Mouse (Mus musculus) adrenal gland, adult 8-10 months (tissue): ENCODE data around the gene Lrrfip2. TPM values are rescaled to one million over a fixed set of nuclear protein-coding genes. Genes with fewer than 3 reads are reported as not detected.
A peak's percentile ranks its signal among the peaks of the same experiment; 100 is the strongest.

ENCODE experiments used
- DNase-seq: peaks from one replicate; pipeline ENCODE4 v3.0.0; 2022
- total RNA-seq, 4 experiments: library from RNA; stranded (reverse); gene quantifications; 2 replicates each; pipeline ENCODE4 v1.2.4; 2022

Gene Lrrfip2
- total RNA-seq, 4 experiments from 2014 or later, result 49.1 to 60.0 (median 53.9) TPM

DNA sequence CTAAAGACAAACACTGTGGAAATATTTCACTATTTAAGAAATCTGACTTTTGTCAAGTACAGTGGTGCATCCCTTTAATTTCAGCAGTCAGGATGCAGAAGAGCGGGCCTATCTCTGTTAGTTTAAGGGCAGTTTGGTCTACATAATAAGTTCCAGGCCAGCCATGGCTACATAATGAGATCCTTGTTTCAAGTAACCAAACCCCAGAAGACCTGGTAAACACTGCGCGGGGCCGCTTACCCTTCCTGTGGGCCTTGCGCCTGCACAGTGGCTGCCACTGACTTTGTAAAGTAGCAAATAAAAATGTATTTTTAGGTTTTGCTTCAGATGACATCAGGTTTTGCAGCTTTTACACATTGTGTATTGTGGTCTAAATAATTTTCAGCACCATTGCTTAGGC lies 106.0 kb downstream of the Lrrfip2 start:
- DNase-seq, result no peak

DNA sequence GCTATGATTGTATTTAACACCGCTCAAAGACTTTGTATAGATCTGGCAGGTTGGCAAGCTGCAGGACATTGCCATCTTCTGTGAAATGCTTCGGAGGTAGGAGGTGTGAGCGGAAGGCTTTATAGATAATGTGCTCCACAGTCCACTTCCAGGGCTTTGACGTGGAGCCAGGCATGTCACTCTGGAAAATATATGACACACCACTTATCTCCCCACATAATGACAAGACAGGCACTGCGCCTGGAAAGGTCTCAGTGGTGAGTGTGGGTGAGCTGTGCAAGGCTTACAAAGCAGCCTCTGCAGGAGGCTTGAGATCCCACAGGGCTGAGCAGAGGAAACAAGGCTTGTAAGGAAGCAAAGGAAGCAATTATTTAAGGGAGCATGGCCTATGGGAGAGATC lies 111.1 kb downstream of the Lrrfip2 start:
- DNase-seq, result no peak

DNA sequence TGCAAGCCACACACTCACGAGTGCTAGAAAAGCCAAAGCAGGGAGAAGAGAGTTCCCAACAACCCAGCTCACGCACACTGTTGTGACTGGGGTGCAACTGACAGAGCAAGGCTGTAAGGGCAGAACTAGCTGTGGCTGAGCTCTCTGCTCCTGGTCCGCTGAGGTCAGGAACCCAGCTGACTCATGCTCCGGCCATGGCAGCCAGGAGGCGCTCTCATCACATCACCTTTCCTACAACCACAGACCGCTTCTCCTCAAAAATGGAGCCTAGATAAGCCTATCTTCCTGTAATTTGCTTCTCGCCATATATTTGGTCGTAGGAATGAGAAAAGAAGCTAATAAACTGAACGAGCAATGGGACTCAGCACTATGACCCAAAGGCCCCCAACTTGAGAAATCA lies 117.3 kb downstream of the Lrrfip2 start:
- DNase-seq, result no peak

DNA sequence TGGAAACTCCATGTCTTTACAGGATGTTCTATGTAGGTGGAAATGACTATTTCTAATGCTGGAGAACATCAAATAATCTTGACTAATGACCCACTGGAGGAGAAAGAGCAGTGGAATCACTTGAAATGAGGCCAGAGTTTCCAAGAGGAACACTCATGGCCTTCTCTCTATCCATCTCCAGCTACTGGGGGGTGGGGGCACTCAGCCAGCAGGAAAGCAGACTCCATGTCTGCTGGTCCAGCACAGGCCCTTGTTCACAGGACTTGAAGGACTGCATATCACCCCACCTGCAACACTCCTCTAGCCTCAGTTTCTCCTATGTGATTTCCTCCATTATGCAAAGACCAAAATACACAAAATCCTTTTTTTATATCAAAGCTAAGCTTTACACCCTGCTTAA lies 120.3 kb downstream of the Lrrfip2 start:
- no peak for DNase-seq

DNA sequence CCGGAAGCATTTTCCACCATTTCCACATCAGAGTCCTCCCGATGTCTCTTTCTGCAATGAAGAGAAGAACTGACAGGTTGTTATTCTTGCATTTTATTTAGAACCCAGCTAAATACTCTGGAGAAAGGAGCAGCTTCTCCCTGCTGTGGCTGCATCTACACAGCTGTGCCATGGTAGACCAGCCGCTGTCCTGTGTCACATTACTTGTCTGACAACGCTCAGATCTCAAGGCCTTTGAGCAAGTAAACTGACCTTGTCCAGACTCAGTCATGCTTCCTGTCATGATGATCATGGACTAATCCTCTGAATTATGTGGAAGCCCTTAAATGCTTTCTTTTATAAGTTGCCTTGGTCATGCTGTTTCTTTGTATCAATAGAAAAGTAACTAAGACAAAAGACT lies 122.4 kb downstream of the Lrrfip2 start:
- DNase-seq, result peak; percentile 45

DNA sequence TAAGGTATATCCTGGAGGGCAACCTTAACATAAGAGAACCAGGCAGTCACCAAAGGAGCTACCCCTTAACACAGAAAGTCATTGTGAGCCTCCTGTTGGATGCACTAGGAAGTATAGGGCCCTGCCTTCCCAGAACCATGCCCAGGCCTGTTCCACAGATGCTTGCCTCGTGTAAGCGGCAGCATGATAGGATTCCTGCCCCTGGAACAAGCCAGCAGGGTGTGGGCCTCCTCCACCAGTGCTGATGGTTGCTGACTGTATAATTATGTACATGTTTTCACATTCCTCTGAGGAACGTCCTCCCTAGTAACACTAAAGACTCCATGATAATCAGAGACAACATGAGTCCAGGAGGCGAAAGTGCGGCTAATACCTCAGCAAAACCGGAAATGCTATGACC lies 126.0 kb downstream of the Lrrfip2 start:
- no peak for DNase-seq

DNA sequence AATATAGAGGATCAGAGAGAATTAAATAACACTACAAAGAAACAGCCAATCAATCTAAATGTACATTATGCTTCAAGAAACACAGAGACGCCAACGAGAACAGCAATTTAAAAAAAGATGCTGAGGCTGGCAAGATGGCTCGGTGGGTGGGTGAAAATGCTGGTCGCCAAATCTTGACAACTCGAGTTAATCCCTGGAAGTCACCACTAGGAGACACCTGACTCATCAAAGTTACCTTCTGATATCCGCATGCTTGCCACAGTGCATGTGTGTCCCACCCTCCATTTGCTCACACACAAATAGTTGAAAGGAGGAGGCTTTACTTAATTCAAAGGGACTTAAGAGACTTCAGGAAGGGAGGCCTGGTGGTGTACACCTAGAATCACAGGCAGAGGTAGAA lies 128.2 kb downstream of the Lrrfip2 start:
- DNase-seq, result no peak

DNA sequence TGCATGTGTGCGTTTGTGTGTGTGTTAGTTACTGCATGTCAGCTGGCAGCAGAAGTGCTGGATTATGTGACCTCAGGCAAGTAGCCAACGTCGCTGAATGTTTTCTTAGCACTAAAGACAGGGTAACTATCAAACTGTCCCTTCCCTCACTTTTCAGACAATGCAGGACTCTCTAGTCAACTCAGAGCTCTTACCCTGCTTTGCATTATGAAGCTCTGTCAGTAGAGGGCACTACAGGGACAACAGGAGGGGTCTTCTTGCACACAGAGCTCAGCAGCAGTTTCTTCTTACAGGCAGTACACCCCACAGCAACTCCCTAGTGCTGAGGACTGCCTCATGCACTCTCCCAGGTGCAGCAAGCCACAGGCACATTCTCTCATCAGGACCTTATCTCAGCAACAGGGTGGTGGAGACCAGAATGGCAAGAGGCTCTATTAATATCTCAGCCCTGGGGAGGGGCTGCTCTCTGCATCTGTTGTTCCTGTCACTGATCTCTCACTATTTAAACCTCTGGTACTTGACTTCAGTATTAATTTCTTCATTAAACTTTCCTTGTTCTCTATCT lies 130.4 kb downstream of the Lrrfip2 start:
- DNase-seq, result no peak

DNA sequence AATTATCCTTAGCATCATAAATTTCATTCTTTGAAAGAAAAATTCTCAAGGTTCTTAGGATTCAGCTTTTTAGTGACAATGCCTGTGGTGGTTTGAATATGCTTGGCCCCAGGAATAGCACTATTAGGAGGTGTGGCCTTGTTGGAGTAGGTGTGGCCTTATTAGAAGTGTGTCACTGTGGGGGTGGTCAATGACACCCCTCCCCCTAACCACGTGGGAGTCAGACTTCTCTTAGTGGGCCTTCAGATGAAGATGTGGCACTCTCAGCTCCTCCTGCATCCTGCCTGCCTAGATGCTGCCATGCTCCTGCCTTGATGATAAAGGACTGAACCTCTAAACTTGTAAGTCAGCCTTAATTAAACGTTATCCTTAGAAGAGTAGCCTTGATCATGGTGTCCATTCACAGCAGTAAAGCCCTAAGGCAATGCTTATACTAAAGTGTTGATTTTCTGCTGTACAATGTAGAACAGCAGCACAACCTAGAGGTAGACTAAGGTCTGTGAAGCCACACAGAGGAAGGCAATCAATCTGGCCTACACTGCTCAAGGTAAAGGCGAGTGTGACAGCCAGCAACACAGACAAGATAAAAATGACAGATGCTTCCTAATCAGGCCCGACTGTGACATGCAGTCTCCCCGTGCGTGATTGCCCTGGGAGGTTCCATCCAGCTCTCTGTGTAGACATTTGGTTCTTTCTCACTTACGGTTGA lies 134.9 kb downstream of the Lrrfip2 start:
- DNase-seq, result no peak

DNA sequence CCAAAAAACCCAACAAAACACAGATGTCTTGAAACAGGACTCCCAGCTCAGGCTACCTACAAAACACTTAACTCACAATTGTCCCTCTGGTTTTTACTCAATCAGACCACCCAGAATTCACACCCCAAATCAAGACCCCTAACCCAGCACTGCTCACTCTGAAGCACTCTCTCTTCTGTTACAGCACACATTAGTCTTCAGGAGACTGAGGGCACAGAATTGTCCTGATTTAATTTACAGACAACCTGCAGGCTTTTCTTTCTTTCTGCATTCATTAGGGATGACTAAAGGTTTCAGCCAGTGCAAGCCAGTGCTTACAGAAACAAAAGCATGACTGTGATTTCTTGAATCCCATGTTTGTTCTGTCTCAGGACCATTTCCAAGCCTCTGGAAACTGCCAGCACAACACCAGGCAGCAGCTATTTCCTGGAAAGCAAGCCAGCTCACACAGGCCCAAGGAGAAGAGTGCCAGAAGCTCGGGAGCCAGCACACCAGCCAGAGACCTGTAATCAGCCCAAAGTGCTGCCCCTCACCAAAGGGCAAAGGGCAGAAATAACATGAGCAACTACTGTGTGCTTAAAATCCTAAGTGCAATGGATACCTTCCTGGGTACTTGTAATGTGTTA lies 143.1 kb downstream of the Lrrfip2 start:
- no peak for DNase-seq

DNA sequence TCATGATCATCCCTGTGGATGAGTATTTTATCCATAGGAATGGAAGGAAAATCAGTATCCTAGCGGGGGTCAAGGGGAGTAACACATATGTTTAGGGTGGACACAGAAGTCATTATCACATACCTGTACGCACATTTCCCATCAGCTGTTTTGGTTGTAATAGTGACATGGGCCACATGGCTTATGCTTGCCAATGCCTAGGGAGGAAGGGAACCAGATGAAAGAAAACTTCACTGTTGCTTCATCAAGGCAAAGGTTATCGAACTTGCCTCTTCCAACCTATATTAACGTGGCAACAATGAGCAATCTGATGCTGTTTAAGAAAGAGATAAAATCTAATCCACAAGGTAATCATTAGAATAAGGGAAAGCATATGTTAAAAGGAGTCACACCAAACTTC lies 144.0 kb downstream of the Lrrfip2 start:
- no peak for DNase-seq

DNA sequence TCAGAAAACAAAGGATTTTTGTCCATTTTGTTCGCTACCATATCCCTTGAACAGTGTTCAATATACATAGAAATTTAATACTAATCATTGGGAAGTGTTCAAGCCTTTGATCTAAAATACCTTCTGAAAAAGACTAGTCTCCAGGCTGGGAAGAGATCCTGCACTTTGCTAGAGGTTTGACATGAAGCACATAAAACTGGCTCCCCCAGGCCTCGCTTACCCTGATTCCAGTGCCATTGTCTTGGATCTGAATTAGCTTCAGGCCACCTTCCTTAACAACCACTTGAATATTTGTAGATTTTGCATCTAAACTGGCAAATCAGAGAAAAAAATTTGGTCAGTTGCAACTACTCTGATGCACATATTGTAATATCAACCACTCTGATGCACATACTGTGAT lies 150.6 kb downstream of the Lrrfip2 start:
- no peak for DNase-seq

DNA sequence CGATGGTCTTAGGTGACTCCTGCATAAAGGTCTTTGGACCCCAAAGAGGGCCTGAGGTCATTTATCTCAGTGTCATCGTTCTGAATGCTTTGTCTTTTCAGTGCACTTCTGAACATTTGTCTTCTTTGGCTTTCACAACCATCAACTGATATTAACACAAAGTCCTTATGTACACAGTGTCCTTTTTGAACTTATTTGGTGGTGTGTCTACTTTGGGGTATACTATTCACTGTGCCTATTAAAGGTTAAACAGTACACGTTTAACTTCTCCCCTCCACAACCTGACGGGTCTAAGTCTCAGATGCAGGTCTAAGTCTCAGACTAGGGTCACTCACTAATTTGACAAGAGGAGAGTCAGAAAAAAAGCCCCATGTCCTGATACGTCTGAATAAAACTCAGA lies 153.2 kb downstream of the Lrrfip2 start:
- no peak for DNase-seq

DNA sequence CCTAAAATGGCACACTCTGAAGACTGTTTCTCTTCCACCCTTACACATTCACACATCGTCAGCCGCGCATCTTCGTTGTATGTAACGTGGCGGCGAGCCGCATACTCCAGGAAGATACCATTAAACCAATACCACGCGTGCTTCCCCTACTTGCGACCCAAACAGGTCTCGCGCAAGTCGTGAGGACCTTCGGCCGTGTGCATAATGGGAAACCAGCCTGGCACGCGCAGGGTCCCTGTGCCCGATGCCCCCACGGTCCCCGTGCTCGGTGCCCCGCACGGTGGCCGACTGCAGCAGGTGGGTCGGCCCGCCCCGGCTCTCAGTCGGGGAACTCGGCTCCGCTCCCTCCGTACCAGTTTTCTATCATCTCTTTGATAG lies 153.7 kb downstream of the Lrrfip2 start:
- DNase-seq, result no peak

DNA sequence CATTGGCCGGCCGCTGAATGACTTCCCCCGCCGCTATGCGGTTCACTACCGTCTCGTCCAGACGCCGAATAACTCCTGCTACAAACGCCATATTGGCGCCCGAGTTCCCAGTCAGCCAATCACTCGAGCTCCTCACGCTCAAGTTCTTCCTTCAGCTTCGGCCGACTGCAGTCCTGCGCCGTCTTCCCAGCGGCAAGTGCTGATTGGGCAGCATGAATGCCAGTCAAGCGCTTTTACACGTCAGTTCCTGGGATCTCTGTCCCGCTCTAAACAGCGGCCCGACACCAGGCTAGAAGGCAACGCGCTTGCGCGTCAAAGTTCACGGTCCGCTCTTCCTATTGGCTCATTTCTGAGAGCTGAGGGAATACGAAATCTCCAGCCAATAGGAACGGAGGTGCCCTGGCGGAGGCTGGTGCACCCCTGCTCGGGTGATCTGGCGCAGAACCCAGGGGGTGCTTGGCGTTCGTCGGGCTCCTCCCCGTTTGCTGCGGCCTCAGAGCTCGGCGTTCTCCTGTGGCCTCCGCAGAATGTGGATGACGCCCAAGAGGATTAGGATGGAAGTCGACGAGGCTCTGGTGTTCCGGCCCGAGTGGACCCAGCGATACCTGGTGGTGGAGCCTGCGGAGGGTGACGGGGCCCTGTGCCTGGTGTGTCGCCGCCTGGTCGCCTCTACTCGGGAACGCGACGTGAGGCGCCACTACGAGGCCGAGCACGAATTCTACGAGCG lies 154.2 kb downstream of the Lrrfip2 start, which contains the start of the genes Mlh1 and Epm2aip1:
Gene Mlh1 (minus strand): TSS at position 358 of the 727 bp plus-strand sequence.
Gene Epm2aip1 (plus strand): TSS at position 496 of the 727 bp plus-strand sequence.
- peak; percentile 98 for DNase-seq

DNA sequence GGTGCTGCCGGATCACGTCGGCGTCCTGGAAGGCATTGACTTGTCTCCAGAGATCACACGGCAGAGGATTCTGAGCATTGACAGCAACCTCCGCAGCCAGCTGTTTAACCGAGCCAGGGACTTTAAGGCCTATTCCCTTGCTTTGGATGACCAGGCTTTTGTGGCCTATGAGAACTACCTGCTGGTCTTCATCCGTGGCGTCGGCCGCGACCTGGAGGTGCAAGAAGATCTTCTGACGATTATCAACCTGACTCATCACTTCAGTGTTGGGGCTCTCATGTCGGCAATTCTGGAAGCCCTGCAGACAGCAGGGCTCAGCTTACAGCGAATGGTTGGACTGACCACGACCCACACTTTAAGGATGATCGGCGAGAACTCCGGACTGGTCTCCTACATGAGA lies 155.0 kb downstream of the Lrrfip2 start:
- DNase-seq, result no peak

DNA sequence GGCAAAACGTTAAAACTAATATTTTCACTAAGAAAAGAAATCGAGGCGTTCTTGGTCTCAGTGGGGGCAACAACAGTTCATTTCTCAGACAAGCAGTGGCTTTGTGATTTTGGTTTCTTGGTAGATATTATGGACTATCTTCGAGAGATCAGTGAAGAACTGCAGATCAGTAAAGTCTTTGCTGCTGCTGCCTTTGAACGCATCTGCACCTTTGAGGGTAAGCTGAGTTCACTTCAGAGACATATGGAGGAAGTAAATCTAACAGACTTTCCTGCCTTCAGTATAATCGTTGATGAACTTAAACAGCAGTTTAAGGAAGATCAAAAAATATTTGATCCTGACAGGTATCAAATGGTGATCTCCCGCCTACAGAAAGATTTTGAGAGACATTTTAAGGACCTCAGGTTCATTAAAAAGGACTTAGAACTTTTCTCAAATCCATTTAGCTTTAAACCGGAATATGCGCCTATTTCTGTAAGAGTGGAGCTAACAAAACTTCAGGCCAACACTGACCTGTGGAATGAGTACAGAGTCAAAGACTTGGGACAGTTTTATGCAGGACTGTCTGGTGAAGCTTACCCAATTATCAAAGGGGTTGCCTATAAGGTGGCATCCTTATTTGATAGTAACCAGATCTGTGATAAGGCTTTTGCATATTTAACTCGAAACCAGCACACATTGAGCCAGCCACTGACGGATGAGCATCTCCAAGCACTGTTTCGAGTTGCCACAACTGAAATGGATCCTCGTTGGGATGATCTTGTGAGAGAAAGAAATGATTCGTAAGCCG lies 155.8 kb downstream of the Lrrfip2 start:
- no peak for DNase-seq

DNA sequence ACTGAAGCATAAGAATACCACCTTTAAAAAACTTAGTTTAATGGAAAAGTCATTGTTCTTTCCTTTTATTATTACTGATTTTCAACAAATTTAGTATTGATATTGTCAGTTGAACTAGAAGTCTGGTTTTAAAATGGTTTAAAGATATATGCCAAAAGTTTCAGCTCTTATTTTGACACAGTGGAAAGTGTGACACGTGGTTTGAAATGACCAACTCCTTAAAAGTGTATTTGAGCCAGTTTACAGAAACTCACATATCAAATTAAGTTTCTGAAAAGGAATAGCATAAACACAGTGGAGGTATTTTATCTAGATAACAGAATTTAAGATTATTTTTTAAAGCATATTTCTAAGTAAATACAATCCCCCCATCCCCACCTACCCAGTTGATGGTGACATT lies 156.6 kb downstream of the Lrrfip2 start:
- no peak for DNase-seq

DNA sequence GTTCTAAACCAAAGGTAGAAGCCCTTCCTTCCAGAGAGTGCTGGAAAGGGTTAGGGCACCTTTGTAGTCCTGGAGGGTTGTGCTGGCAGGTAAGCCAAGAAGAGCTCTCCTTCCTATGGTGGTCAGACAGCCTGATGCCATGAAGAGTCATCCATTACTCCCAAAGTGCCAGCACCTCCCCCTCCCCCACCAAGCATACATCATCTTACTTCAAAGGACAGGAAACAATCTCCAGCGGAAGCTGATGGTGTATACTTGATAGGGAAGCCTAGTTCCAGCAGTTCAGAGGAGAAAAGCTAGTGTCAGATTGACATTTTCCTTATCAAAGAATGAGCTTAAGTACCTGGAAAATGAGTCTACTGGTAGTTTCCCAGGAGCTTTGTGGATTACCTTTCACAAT lies 157.8 kb downstream of the Lrrfip2 start:
- no peak for DNase-seq
